Mouse (Mus musculus) hindbrain, embryonic 10.5 days (tissue): ENCODE data around the gene Wnt9b. TPM values are rescaled to one million over a fixed set of nuclear protein-coding genes. Genes with fewer than 3 reads are reported as not detected.

ENCODE experiments used
- DNase-seq: peaks from one replicate; pipeline ENCODE4 v3.0.0-alpha.2; 2017; ENCODE audit warnings: low spot score
- H3K27ac ChIP-seq: fragments of 300-500 bp; sonication (generic); 2 replicates; pipeline ENCODE4 v1.5.1; 2016; ENCODE audit warnings: mild to moderate bottlenecking, moderate library complexity
- H3K27me3 ChIP-seq: fragments of 300-500 bp; sonication (generic); 2 replicates; pipeline ENCODE4 v1.6.1; 2016; ENCODE audit warnings: mild to moderate bottlenecking; ENCODE audit not compliant: poor library complexity, insufficient read depth, severe bottlenecking
- H3K36me3 ChIP-seq: fragments of 300-500 bp; sonication (generic); 2 replicates; pipeline ENCODE4 v1.6.1; 2016; ENCODE audit warnings: mild to moderate bottlenecking, moderate library complexity
- H3K4me1 ChIP-seq: fragments of 300-500 bp; sonication (generic); replicated peaks from 2 replicates; pipeline ENCODE4 v1.6.1; 2016; ENCODE audit warnings: mild to moderate bottlenecking
- H3K4me3 ChIP-seq: fragments of 300-500 bp; sonication (generic); 2 replicates; pipeline ENCODE4 v1.5.1; 2016; ENCODE audit warnings: mild to moderate bottlenecking, moderate library complexity
- H3K9me3 ChIP-seq: fragments of 300-500 bp; sonication (generic); 2 replicates; pipeline ENCODE4 v1.6.1; 2016; ENCODE audit warnings: mild to moderate bottlenecking, moderate library complexity
- WGBS: fragments of 180-500 bp; shearing (Covaris S2); methylation state at CpG from one replicate; pipeline ENCODE4 v1.1.7; 2016; 5-methylcytosine and 5-hydroxymethylcytosine counted together
- polyA plus RNA-seq: library from polyadenylated mRNA; unstranded; fragments of >200 nt; fragmentation: Nextera tagmentation; extraction: Ambion mirVana; gene quantifications from 2 replicates; pipeline ENCODE4 v1.2.1, GENCODE M21; 2016

Wnt9b gene
- polyA plus RNA-seq, 1 experiment from 2014 or later, result 1.0 TPM

DNA sequence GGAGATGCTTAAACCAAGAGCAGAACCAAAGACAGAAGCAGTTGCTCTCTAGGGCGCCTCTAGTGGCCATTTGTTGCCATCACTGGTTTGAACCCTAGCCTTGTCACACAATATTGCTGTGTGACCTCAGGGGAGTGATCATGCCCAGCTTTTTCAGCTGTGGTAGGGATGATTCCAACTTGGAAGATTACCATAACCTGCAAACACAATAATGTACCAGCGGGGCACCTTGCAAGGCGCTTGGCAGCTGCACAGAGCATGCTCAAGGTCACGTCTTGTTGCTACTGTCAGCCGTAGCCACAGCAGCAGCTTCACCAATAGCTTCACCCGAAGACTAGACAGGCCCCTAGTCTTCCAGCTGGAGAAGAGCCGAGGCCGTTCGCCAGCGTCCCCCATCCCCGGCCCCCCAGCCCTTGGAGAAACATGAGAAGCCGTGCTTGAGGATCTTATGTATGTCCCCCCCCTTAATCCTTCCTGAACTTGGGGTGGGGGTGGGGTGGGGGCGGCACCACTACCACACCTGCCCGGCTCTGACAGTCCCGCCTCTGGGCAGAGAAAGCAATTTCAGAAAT, 28.1 kb downstream of the Wnt9b start:
- no peaks in the 10 kb centered on the region for H3K9me3 ChIP-seq
- H3K4me3 ChIP-seq, result peak overlapping the region; percentile 24; the same call in 1 of the 2 replicates
- H3K4me1 ChIP-seq, result peaks cover 36% of the 10 kb centered on the region
- WGBS, result 33% methylated on average over 15 of the region's 15 CpGs
- H3K27ac ChIP-seq, result no peak overlapping the region
- H3K27me3 ChIP-seq, result peaks cover 15% of the 10 kb centered on the region
- H3K36me3 ChIP-seq, result no peaks in the 10 kb centered on the region
- peak; percentile 47 for DNase-seq

DNA sequence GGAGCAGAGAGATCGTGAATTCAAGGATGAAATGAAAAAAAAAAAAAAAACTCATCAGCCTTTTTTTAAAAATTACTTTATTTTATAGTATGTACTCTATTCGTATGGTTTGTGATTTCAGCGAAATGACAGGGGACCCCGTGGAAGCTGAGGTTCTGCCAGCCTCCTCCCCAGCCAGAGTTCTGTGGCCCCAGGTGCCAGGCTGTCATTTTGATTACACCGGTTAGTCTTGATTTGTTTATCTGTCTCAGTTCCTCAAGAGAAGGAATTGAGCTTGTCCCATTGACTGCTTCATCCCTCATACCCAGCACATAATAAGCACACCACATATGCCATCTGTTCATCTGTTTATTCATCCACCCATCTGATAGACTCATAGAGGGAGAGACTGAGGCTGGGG, 30.2 kb downstream of the Wnt9b start:
- no peak overlapping the region for H3K27ac ChIP-seq
- no peak for DNase-seq
- 84% methylated on average over 5 of the region's 5 CpGs for WGBS
- no peaks in the 10 kb centered on the region for H3K9me3 ChIP-seq
- H3K36me3 ChIP-seq, result no peaks in the 10 kb centered on the region
- peaks cover 36% of the 10 kb centered on the region for H3K4me1 ChIP-seq
- peaks cover 20% of the 10 kb centered on the region for H3K27me3 ChIP-seq
- H3K4me3 ChIP-seq, result no peak overlapping the region

DNA sequence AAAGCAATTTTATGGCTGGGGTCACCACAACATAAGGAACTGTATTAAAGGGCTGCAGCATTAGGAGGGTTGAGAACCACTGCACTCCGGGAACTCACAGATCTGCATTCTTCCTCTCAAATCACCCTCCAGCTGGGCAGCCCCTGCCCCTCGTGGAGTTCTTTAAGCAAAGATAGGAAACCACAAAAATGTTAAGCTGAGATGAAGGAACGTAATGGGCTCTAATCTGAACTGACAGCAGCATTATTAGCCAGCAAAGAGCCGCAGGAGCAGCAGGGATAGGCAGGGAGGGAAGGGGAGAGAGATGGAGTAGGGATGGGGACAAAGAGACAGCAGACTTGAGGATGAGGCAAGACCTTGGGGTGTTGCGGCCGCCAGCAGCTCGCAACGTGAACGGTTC, 32.6 kb downstream of the Wnt9b start:
- Histone ChIP-seq H3K36me3 (no peaks in the 10 kb centered on the region), H3K9me3 (no peaks in the 10 kb centered on the region), H3K4me3 (no peak overlapping the region), H3K27ac (no peak overlapping the region), H3K27me3 (peaks cover 28% of the 10 kb centered on the region), H3K4me1 (peaks cover 37% of the 10 kb centered on the region)
- 63% methylated on average over 9 of the region's 9 CpGs for WGBS
- no peak for DNase-seq

DNA sequence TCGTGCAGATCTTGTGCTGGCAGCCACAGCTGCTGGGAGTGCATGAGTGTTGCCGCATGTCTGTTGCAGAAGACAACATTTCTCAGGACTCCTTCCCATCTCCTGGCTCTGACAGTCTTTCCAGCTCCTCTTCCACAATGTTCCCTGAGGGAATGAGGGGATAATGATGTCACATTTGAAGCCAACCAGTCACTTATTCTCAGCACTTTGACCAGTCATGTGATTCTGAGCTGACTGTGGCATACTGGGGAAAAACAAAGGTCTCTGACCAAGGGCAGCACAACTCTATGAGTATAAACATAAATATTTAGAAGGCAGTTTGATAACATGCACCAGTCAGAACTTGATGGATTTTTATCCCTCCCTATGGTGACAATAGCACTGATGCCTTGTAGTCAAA, 35.5 kb downstream of the Wnt9b start:
- Histone ChIP-seq H3K4me3 (no peak overlapping the region), H3K27me3 (peaks cover 28% of the 10 kb centered on the region), H3K9me3 (no peaks in the 10 kb centered on the region), H3K4me1 (peaks cover 31% of the 10 kb centered on the region), H3K27ac (no peak overlapping the region), H3K36me3 (no peaks in the 10 kb centered on the region)
- no peak for DNase-seq
- WGBS, result 87% methylated on average over 2 of the region's 2 CpGs

DNA sequence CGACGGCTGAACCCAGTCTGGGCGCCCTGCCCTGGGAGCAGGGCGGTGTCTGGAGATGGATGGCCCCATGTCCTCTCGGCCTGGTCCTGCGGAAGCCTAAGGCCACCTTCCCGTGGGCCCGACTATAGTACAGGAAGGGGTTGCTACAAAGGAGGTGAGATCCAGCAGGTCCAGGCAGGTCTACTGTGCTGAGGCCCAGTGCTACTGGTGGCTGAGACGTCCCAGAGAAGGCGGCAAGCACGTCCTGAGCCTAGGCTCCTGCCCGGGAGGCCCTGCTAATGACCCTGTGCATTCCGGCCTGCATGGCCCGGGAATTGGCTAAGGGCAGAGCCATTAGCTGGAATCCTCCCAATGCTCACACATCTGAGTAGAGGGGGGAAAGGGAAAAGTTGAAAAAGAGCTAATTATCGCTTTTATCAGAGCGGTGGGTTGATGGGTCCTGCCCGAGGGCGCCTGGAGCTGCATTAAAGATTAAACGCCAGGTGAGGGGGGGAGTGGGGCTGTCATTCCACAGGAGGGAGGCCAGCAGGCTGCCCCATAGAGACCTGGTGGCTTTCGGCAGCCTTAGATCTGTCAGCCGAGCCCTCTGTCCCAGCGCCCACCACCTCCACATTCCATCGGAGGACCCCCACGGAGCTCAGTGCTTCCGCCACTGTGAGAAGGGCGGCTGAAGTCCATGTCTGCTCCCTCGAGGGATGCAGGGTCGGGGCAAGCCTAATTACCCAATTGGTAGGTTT, 37.6 kb downstream of the Wnt9b start:
- Histone ChIP-seq H3K9me3 (no peaks in the 10 kb centered on the region), H3K36me3 (no peaks in the 10 kb centered on the region), H3K27ac (peak overlapping the region; percentile 12; the same call in 1 of the 2 replicates), H3K27me3 (peaks cover 22% of the 10 kb centered on the region), H3K4me1 (peaks cover 11% of the 10 kb centered on the region), H3K4me3 (no peak overlapping the region)
- DNase-seq, result no peak
- 59% methylated on average over 28 of the region's 28 CpGs for WGBS

DNA sequence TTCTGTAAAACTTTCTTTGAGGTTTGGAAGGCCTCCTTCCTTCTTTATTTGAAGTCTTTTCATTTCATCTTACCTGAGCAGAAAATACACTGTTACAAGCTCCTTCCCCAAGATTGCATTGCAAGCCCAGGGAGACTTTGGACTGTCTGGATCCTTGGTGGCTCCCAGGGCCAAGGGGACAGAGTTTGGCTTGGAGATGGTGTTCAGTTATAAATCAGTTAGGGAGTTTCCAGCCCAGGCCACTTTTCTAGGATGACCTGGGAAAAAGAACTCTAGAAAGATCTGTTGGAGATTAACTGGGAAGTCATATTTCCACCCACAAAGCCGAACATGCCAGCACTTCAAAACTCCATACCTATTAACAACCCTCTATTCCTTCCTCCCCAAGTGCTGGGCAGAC, 39.6 kb downstream of the Wnt9b start:
- H3K4me3 ChIP-seq, result no peak overlapping the region
- WGBS, result 88% methylated on average over 1 of the region's 1 CpGs
- H3K27me3 ChIP-seq, result peaks cover 13% of the 10 kb centered on the region
- H3K4me1 ChIP-seq, result peaks cover 9% of the 10 kb centered on the region
- H3K9me3 ChIP-seq, result no peaks in the 10 kb centered on the region
- H3K36me3 ChIP-seq, result 0 out of 2 replicates have a peak, but pooled peaks cover under 1% of the 10 kb centered on the region
- no peak for DNase-seq
- H3K27ac ChIP-seq, result no peak overlapping the region

DNA sequence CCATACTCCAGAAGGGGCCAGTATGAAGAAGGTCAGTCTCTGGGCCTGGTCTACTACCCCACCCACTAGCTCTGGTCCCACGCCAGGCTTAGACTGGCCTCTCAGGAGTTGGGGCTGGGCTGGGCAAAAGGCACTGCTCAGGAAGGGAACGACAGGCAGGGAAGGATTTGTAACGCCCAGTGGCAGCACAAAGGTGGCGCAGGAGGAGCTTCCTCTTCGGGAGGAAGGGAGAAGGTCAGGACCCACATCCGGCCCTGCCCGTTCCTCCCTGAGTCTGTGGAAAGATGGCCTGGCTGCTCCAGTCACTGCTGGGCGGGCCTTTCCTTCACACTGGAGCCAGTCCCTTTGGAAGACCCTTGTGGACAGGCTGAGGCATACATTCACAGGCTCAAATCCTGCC, 42.6 kb downstream of the Wnt9b start:
- Histone ChIP-seq H3K27ac (no peak overlapping the region), H3K4me1 (peaks cover 3% of the 10 kb centered on the region), H3K36me3 (peaks cover 12% of the 10 kb centered on the region; the same call in 1 of the 2 replicates), H3K4me3 (no peak overlapping the region), H3K9me3 (no peaks in the 10 kb centered on the region), H3K27me3 (peaks cover 5% of the 10 kb centered on the region)
- WGBS, result 66% methylated on average over 8 of the region's 8 CpGs
- no peak for DNase-seq

DNA sequence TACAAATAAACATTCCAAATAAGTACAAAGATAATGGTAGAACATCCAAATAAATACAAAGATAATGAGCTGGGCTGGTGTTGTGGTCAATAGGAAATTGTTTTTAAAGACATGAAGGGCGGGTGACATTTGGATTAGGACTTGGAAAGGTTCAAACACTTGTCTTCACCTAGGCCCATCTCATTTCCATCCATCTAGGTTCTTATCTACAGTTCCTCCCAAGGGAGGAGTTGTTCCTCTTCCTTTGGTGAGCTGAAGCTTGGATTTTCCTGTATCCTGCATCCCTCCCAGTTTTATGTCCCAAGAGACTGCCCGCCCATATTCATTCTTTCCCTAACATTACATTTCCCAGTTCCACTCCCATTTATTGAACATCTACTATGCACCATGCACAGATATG, 51.4 kb downstream of the Wnt9b start:
- H3K9me3 ChIP-seq, result no peaks in the 10 kb centered on the region
- peaks cover 9% of the 10 kb centered on the region for H3K36me3 ChIP-seq
- H3K4me3 ChIP-seq, result peak overlapping the region; percentile 64
- H3K27me3 ChIP-seq, result no peaks in the 10 kb centered on the region
- DNase-seq, result no peak
- peak overlapping the region; percentile 99 for H3K27ac ChIP-seq
- peaks cover 18% of the 10 kb centered on the region for H3K4me1 ChIP-seq
- 72% methylated on average over 2 of the region's 2 CpGs for WGBS

DNA sequence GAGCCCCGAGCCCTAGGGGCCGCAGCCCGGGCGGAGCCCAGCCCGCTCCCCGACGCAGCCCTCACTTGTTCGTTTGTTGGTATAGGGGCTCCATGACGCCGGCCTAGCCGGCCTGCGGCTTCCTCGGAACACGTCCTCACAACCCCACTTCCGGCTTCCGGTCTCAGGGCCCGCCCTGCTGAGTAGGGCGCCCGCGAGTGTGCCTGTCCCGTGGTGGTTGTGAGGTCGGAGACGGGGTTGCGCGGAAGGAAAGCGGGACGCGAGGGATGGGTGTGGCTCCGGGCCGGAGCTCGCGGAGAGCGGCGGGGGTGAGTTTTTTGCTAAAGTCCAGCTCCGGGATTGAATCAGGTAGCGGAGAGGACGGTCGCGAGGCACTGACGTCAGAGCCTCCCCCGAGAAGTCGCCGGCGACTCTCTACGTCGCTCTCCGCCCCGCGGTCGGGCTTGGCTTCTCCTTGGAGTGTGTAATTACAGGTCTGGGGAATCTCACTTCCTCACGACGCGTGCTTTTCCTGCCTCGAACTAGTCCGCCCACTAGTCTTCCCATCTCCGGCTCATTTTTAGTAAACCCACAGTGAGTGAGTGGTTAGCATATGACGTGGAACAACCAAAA, 52.0 kb downstream of the Wnt9b start, which contains the start of gene Gosr2:
TSS of gene Gosr2 (minus strand) at position 334 of the 612 bp plus-strand sequence.
- no peaks in the 10 kb centered on the region for H3K9me3 ChIP-seq
- peak within 1 kb of the TSS; percentile 64 for H3K4me3 ChIP-seq
- no peaks in the 10 kb centered on the region for H3K27me3 ChIP-seq
- H3K4me1 ChIP-seq, result peaks cover 18% of the 10 kb centered on the region
- under 1% methylated on average over 57 of the region's 57 CpGs for WGBS
- H3K36me3 ChIP-seq, result peaks cover 5% of the 10 kb centered on the region
- H3K27ac ChIP-seq, result peak within 1 kb of the TSS; percentile 99
- DNase-seq, result peak; percentile 95

DNA sequence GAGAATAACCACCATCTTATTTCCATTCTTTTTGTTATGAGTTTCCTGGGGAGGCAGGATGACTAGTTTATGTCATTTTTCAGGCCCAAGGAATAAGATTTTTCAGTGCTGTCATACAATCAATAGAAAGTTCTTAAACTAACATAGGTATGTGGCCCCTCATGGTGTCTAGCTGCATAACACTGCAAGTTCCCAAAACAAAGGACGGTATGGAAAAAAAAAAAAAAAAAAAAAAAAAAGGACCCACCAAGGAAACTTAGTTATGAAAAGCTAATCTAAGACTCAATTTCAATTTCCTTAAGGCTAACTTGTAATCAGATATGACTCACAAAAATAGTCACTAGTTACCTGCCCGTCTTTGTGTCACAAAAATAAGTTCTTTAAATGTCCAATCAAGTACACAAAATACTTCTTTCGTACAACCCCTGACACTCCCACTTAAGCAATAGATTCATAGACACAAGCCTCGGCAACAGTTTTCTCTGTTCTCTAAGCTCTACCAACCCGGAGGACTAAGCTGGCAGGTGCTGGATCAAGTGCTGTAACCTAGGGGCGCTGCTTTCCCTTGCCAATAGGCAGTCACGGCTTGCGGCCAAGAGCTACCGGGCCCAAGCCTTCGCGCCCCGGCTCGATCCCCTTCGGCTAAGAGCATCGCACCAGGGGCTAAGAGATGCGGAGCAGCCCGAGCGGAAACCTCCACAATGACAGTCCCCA, 52.6 kb downstream of the Wnt9b start:
- Histone ChIP-seq H3K4me1 (peaks cover 18% of the 10 kb centered on the region), H3K36me3 (peaks cover 3% of the 10 kb centered on the region; the same call in 1 of the 2 replicates), H3K27me3 (no peaks in the 10 kb centered on the region), H3K9me3 (no peaks in the 10 kb centered on the region), H3K4me3 (peak overlapping the region; percentile 64), H3K27ac (peak overlapping the region; percentile 99)
- no peak for DNase-seq
- 2% methylated on average over 18 of the region's 18 CpGs for WGBS

DNA sequence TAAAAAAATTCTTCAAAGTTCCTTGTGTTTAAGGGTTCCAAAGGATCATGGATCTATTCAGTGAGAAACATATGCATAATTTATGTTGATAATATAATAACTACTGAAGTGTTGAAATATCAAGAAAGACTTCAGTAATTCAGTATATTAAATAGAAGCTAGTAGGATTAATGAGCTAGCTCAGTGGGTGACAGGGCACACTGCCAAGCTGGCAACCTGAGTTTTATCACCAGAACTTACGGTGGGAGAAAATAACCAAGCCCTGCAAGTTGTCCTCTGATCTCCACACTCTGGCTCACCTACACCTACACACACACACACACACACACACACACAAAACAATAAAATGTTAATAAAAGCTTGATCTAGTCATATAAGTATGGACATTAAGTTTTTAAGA, 56.4 kb downstream of the Wnt9b start:
- H3K4me1 ChIP-seq, result peaks cover 22% of the 10 kb centered on the region; the same call in 1 of the 2 replicates
- H3K9me3 ChIP-seq, result no peaks in the 10 kb centered on the region
- no peak for DNase-seq
- peaks cover 12% of the 10 kb centered on the region for H3K36me3 ChIP-seq
- 97% methylated on average over 1 of the region's 1 CpGs for WGBS
- H3K4me3 ChIP-seq, result no peak overlapping the region
- H3K27ac ChIP-seq, result no peak overlapping the region
- H3K27me3 ChIP-seq, result no peaks in the 10 kb centered on the region

DNA sequence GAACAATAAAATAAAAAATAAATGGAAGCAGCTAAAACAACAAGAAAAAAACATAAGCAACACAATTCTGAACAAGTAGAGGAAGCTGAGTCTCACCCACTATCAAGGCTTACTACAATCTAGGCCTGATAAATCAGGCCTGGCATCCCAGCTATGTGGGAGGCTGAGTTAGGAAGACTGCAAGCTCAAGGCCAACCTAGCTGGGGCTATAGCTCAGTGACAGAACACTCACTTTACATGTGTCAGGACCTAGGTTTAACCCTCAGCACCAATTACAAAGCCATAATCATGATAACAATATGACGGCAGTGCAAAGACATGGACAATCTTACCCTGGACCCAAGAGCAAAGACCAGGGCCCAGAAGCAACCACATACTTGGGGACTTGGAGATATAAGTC, 58.6 kb downstream of the Wnt9b start:
- no peak for DNase-seq
- H3K4me1 ChIP-seq, result peaks cover 14% of the 10 kb centered on the region; the same call in 1 of the 2 replicates
- no peak overlapping the region for H3K4me3 ChIP-seq
- peaks cover 34% of the 10 kb centered on the region for H3K36me3 ChIP-seq
- no peaks in the 10 kb centered on the region for H3K27me3 ChIP-seq
- WGBS, result 95% methylated on average over 1 of the region's 1 CpGs
- no peaks in the 10 kb centered on the region for H3K9me3 ChIP-seq
- H3K27ac ChIP-seq, result no peak overlapping the region
